Mouse (Mus musculus) limb, embryonic 10.5 days (tissue): Measurements from ENCODE around the gene Klhl10. TPM values are rescaled to one million over a fixed set of nuclear protein-coding genes. Genes with fewer than 3 reads are reported as not detected.

Experiments
- DNase-seq: peaks from one replicate; pipeline ENCODE4 v3.0.0-alpha.2; 2017; ENCODE audit warnings: low spot score
- H3K27ac ChIP-seq: fragments of 300-500 bp; sonication (generic); 2 replicates; pipeline ENCODE4 v1.5.1; 2016; ENCODE audit warnings: mild to moderate bottlenecking
- H3K27me3 ChIP-seq: fragments of 300-500 bp; sonication (generic); 2 replicates; pipeline ENCODE4 v1.6.1; 2016; ENCODE audit warnings: low read depth, mild to moderate bottlenecking; ENCODE audit not compliant: poor library complexity, severe bottlenecking
- H3K36me3 ChIP-seq: fragments of 300-500 bp; sonication (generic); 2 replicates; pipeline ENCODE4 v1.6.1; 2016; ENCODE audit warnings: mild to moderate bottlenecking, moderate library complexity
- H3K4me1 ChIP-seq: fragments of 300-500 bp; sonication (generic); 2 replicates; pipeline ENCODE4 v1.6.1; 2016
- H3K4me3 ChIP-seq: fragments of 300-500 bp; sonication (generic); 2 replicates; pipeline ENCODE4 v1.5.1; 2016; ENCODE audit warnings: mild to moderate bottlenecking, moderate library complexity
- H3K9me3 ChIP-seq: fragments of 300-500 bp; sonication (generic); replicated peaks from 2 replicates; pipeline ENCODE4 v1.6.1; 2016; ENCODE audit warnings: mild to moderate bottlenecking
- WGBS: fragments of 180-500 bp; shearing (Covaris S2); methylation state at CpG from one replicate; pipeline ENCODE4 v1.1.7; 2016; 5-methylcytosine and 5-hydroxymethylcytosine counted together
- polyA plus RNA-seq: library from polyadenylated mRNA; unstranded; fragments of >200 nt; fragmentation: Nextera tagmentation; extraction: Ambion mirVana; gene quantifications from 2 replicates; pipeline ENCODE4 v1.2.1, GENCODE M21; 2016

Gene Klhl10
- polyA plus RNA-seq, 1 experiment from 2014 or later = 0.69 TPM

- H3K4me1 ChIP-seq = peaks cover 47% of the 10 kb centered on the region
- H3K36me3 ChIP-seq = no peaks in the 10 kb centered on the region
- DNase-seq = no peak
- H3K27me3 ChIP-seq = peaks cover 17% of the 10 kb centered on the region
- H3K27ac ChIP-seq = no peak overlapping the region
- 72% methylated on average over 6 of the region's 6 CpGs for WGBS
- no peak overlapping the region for H3K4me3 ChIP-seq
- no peaks in the 10 kb centered on the region for H3K9me3 ChIP-seq
Measured at GRCm38 (mm10) chr11:100400842-100401241, 40.9 kb upstream of the Klhl10 start.

DNA sequence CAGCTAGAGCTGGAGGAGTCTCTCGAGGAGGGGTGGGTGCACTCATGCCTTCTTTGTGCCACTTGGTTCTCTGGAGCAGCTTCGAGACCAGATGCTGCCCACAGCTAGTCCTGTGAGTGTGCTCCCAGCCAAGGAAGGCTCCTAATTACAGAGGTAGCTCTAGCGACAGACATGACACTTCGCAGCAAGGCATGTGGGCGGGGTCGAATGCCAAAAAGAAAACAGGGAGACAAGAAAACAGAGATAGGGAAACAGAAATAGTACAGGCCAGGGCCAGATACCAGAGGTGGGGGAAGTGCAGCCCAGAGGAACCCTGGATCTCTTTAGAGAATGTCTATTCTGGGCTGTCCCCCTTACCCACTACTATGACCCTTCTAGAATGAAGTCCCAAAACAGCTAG, 39.5 kb upstream of the Klhl10 start:
- peaks cover 33% of the 10 kb centered on the region for H3K4me1 ChIP-seq
- no peaks in the 10 kb centered on the region for H3K9me3 ChIP-seq
- DNase-seq = no peak
- WGBS = 20% methylated on average over 6 of the region's 6 CpGs
- H3K4me3 ChIP-seq = no peak overlapping the region
- peaks cover 5% of the 10 kb centered on the region; the same call in 1 of the 2 replicates for H3K36me3 ChIP-seq
- H3K27me3 ChIP-seq = 0 out of 2 replicates have a peak, but pooled peaks cover 4% of the 10 kb centered on the region
- H3K27ac ChIP-seq = peak overlapping the region; percentile 50; the same call in 1 of the 2 replicates

- Histone ChIP-seq H3K36me3 (peaks cover 5% of the 10 kb centered on the region; the same call in 1 of the 2 replicates), H3K4me3 (no peak overlapping the region), H3K4me1 (peaks cover 29% of the 10 kb centered on the region), H3K27me3 (0 out of 2 replicates have a peak, but pooled peaks cover 4% of the 10 kb centered on the region), H3K9me3 (no peaks in the 10 kb centered on the region), H3K27ac (peak overlapping the region; percentile 19)
- WGBS = 72% methylated on average over 2 of the region's 2 CpGs
- DNase-seq = no peak
Measured at GRCm38 (mm10) chr11:100402682-100403081, 39.0 kb upstream of the Klhl10 start.

- H3K27me3 ChIP-seq = 0 out of 2 replicates have a peak, but pooled peaks cover 4% of the 10 kb centered on the region
- WGBS = 68% methylated on average over 10 of the region's 10 CpGs
- H3K27ac ChIP-seq = no peak overlapping the region
- peaks cover 32% of the 10 kb centered on the region for H3K4me1 ChIP-seq
- H3K9me3 ChIP-seq = no peaks in the 10 kb centered on the region
- DNase-seq = no peak
- H3K36me3 ChIP-seq = peaks cover 14% of the 10 kb centered on the region
- H3K4me3 ChIP-seq = no peak overlapping the region
Measured at GRCm38 (mm10) chr11:100403445-100404134, 38.1 kb upstream of the Klhl10 start.

- 0 out of 2 replicates have a peak, but pooled peaks cover 4% of the 10 kb centered on the region for H3K27me3 ChIP-seq
- 89% methylated on average over 3 of the region's 3 CpGs for WGBS
- peaks cover 31% of the 10 kb centered on the region for H3K4me1 ChIP-seq
- H3K36me3 ChIP-seq = peaks cover 24% of the 10 kb centered on the region
- DNase-seq = no peak
- H3K27ac ChIP-seq = no peak overlapping the region
- no peak overlapping the region for H3K4me3 ChIP-seq
- H3K9me3 ChIP-seq = no peaks in the 10 kb centered on the region
Measured at GRCm38 (mm10) chr11:100404456-100405074, 37.2 kb upstream of the Klhl10 start.

- no peak for DNase-seq
- H3K9me3 ChIP-seq = no peaks in the 10 kb centered on the region
- H3K27me3 ChIP-seq = no peaks in the 10 kb centered on the region
- no peak overlapping the region for H3K27ac ChIP-seq
- 86% methylated on average over 8 of the region's 8 CpGs for WGBS
- H3K4me3 ChIP-seq = no peak overlapping the region
- peaks cover 39% of the 10 kb centered on the region for H3K36me3 ChIP-seq
- H3K4me1 ChIP-seq = peaks cover 32% of the 10 kb centered on the region
Measured at GRCm38 (mm10) chr11:100406273-100406672, 35.4 kb upstream of the Klhl10 start.

DNA sequence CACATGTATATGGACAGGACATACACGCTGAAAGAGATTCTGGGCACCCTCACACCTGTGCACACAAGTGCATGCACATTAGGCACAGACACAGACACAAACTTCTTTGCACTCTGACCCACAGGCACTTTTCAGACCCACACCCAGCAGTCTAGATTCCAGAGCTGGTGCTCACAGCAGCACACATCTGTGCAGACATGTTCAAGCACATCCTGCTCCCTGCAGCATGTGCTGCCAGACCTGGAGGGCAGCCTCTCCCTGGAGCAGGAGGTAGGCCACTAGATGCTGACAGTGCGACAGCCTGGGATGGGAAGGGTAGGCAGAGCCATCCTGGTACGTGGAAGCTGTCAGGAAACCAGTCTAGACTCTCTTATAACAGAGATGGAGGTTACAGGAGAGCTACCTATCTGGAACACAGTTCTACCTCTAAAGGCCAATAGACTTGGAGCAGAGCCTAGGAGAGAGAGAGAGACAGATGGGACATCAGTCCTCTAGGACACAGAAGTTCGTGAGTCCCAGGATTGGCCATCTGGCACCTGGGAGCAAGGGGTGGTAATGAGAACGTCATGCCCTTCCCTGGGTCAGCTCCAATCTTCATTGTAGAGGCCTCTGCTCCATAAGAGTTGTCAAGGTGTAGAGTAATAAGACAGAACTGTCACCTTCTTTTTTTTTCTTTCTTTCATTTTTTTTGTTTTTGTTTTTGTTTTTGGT, 34.6 kb upstream of the Klhl10 start:
- Histone ChIP-seq H3K9me3 (no peaks in the 10 kb centered on the region), H3K36me3 (peaks cover 47% of the 10 kb centered on the region), H3K27me3 (no peaks in the 10 kb centered on the region), H3K27ac (no peak overlapping the region), H3K4me1 (peaks cover 37% of the 10 kb centered on the region), H3K4me3 (no peak overlapping the region)
- WGBS = 86% methylated on average over 5 of the region's 5 CpGs
- no peak for DNase-seq

DNA sequence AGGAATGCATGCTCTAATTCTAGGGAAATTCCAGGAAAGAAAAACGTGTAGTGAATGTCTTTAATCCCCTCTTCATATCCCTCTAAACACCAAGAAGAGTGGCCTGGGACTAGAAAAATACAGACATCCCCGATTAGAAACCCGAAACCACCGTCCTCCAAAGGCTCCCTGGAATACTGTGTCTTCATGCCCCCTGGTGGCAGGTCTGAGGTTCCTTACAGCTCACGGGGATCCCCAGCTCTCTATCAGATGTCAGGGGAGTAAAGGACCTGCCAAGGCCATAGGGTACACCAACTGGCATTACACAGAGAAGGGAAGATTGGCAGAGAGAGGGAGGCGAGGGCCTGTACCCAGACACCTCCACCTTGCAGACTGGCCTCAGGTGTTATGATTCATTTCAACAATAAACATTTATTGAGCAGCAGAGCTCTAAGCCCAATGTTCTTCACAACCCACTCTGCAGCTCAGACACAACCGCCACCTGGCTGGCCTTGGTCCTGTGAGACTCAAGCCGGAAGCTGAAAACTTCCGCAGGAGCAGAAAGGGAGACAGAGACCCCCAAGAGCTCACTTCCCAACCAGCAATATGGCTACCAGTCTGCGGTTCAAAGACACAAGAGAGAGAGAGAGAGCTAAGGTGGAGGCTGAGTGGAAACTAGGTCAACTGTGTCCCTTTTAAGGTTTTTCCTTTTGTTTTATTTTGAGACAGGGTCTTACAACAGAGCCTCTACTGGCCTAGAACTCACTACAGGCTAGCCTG, 33.5 kb upstream of the Klhl10 start:
- H3K9me3 ChIP-seq = no peaks in the 10 kb centered on the region
- H3K4me3 ChIP-seq = no peak overlapping the region
- WGBS = 46% methylated on average over 10 of the region's 10 CpGs
- DNase-seq = peak; percentile 74
- peaks cover 51% of the 10 kb centered on the region for H3K36me3 ChIP-seq
- H3K27ac ChIP-seq = no peak overlapping the region
- no peaks in the 10 kb centered on the region for H3K27me3 ChIP-seq
- H3K4me1 ChIP-seq = peaks cover 37% of the 10 kb centered on the region

DNA sequence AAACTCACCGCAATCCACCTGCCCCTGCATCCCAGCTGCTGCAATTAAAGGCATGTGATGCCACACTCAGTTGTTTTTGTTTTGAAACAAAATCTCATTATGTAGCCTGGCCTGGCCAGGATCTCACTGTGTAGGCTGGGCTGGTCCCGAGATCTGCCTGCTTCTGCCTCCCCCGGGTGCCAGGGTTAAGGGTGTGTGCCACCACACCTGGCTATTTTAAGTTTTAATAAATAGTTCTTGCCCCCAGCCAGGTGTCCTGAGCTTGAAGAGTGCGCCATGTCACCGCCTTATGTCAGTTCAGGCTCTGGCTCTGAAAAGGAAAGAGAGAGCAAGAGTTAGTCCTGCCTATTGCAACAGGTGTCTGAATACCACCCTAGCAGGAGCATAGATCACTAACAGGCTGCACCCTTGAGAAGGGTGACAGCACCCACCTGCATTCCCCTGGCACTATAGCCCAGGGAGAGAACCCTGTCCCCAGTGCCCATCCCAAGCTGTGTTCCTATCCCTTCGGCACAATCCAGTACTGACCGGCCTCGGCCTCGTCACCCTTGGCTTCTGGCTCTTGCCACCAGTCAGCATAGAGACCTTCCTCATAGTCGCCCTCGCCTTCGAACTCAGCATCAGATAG, 32.8 kb upstream of the Klhl10 start:
- no peak for DNase-seq
- Histone ChIP-seq H3K9me3 (no peaks in the 10 kb centered on the region), H3K4me1 (peaks cover 38% of the 10 kb centered on the region), H3K36me3 (peaks cover 51% of the 10 kb centered on the region), H3K27ac (no peak overlapping the region), H3K27me3 (no peaks in the 10 kb centered on the region; the same call in 1 of the 2 replicates), H3K4me3 (no peak overlapping the region)
- WGBS = 93% methylated on average over 12 of the region's 12 CpGs

DNA sequence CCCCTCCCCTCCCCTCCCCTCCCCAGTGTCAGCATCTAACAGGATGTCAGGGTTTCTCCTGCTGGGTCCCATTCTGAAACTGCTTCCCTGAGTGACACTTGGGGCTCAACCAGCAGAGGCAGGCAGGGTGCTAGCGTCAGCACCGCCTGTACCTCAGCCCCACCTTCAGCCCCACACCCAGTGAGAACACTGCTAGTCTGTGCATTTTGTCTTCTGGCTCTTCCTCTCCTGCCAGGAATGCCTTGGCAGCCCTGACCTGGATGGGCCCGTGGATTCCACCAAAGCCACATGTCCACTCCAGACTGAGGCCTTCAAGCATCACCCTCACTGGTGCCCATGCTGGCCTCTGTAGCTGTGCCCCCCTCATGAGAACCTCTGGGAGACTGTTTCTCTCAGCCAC, 32.0 kb upstream of the Klhl10 start:
- H3K36me3 ChIP-seq = peaks cover 51% of the 10 kb centered on the region
- H3K27ac ChIP-seq = no peak overlapping the region
- no peak overlapping the region for H3K4me3 ChIP-seq
- 77% methylated on average over 3 of the region's 3 CpGs for WGBS
- H3K27me3 ChIP-seq = no peaks in the 10 kb centered on the region; the same call in 1 of the 2 replicates
- DNase-seq = no peak
- H3K9me3 ChIP-seq = no peaks in the 10 kb centered on the region
- H3K4me1 ChIP-seq = peaks cover 45% of the 10 kb centered on the region

DNA sequence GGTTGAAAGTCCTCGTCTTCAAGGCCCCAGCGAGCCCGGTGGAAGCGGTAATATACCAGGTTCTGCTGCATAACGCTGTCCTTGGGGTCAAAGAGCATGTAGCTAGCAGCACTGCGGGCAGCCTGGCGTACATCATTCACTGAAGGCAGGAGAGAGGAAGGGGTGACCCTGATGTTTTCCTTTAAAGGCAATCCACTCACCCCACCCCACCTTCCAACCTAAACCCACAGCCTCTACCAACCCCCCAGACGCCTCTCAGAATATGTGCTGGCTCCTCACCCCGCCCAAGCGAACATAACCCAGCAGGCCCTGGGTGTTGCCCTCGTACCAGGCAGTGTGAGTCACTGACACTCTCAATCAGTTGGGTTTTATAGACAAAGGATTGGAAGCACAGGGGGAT, 30.0 kb upstream of the Klhl10 start:
- Histone ChIP-seq H3K4me3 (no peak overlapping the region), H3K27ac (no peak overlapping the region), H3K27me3 (no peaks in the 10 kb centered on the region; the same call in 1 of the 2 replicates), H3K9me3 (no peaks in the 10 kb centered on the region), H3K36me3 (peaks cover 51% of the 10 kb centered on the region), H3K4me1 (peaks cover 65% of the 10 kb centered on the region)
- 75% methylated on average over 11 of the region's 11 CpGs for WGBS
- no peak for DNase-seq

DNA sequence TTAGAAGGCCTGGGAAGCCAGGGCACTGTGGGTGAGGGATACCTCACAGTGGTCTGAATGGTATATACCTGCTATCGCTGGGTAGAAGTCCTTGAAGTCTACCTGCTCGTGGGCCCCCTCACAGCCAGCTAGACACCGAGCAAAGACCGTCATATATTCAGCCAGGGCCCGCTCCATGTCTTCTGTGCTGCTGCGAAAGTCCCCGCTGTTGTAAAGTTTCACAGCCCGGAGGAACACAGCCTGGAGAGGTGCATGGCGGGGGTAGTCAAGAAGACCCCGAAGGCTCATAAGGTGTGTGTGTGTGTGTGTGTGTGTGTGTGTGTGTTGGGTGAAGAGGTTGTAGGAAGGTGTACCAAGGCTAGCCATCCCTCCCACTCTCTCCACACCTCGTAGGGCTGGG, 28.2 kb upstream of the Klhl10 start:
- DNase-seq = no peak
- Histone ChIP-seq H3K4me3 (peak overlapping the region; percentile 84), H3K4me1 (peaks cover 65% of the 10 kb centered on the region), H3K9me3 (no peaks in the 10 kb centered on the region), H3K27ac (peak overlapping the region; percentile 96), H3K36me3 (peaks cover 41% of the 10 kb centered on the region), H3K27me3 (no peaks in the 10 kb centered on the region; the same call in 1 of the 2 replicates)
- WGBS = 75% methylated on average over 11 of the region's 11 CpGs
